Comparison of ENCODE assay signal across 8 mouse cellular contexts in genomic region chr7:25395558-25396521, GRCm38 (mm10). TPM values are rescaled to one million over a fixed set of nuclear protein-coding genes. Genes with fewer than 3 reads are reported as not detected.
DNase-seq lines count a peak whose midpoint lies in the region; ATAC-seq and TF ChIP-seq lines count a peak whose summit lies in the region.

No protein-coding gene starts in this region.

- H3K4me3 ChIP-seq in gastrocnemius, adult 2 months, result peak overlapping the region; percentile 93
- peak overlapping the region; percentile 94 for H3K4me3 ChIP-seq in megakaryocyte, embryonic 14.5 days (replicated peaks)

- H3K27me3 ChIP-seq in megakaryocyte, embryonic 14.5 days (replicated peaks), result no peaks in the 10 kb centered on the region

- H3K9me3 ChIP-seq in megakaryocyte, embryonic 14.5 days, result no peaks in the 10 kb centered on the region

- peak; percentile 92 for ATAC-seq in common myeloid progenitor, adult 5-6 weeks (replicated peaks; ENCODE audit: low read depth, poor library complexity, severe bottlenecking)

- peaks cover 7% of the 10 kb centered on the region for H3K36me3 ChIP-seq in megakaryocyte, embryonic 14.5 days (replicated peaks; ENCODE audit: low read length)

- intact Hi-C loops in gastrocnemius, adult 2 months (cut with DNase I), result no loop called here

- H3K4me1 ChIP-seq in megakaryocyte, embryonic 14.5 days, result peaks cover 43% of the 10 kb centered on the region

- DNase-seq in ZHBTc4 (ENCODE audit: low read depth, low spot score), result peak; percentile 96
- DNase-seq in gastrocnemius, adult 2 months, result peak; percentile 99
- DNase-seq in hindlimb bud, embryonic 11.5 days (ENCODE audit: extremely low spot score, low read depth, low spot score), result peak; percentile 86
- peak; percentile 92 to 96 for DNase-seq in left cerebral cortex, adult 8-10 months (ENCODE audit: low spot score in 2 of 2)
- peak; percentile 99 for DNase-seq in right cerebral cortex, postnatal 10 days (ENCODE audit: low spot score in 2 of 2)
- peak; percentile 94 for DNase-seq in urinary bladder, postnatal 25 days (ENCODE audit: low spot score)

- peak overlapping the region; percentile 92 for H3K27ac ChIP-seq in gastrocnemius, adult 2 months

- no peak for TF ChIP-seq CTCF in gastrocnemius, adult 2 months (IDR thresholded peaks at IDR 0.05)

RNA-seq across cellular contexts. Expression of gene Lipe, which starts 2.7 kb away (rescaled TPM):
- 6.6 and 10.1 TPM in 2 replicates for total RNA-seq in common myeloid progenitor, adult 5-6 weeks (2017)
- 10 to 100 TPM; 13.4 to 17.9 TPM for total RNA-seq in gastrocnemius, adult 2 months (2021)
- 10 to 100 TPM in 1 of 4 experiments, 1 to 10 TPM in 3; 8.2 to 10.7 (median 8.8) TPM for total RNA-seq in left cerebral cortex, adult 8-10 months (2022)
- 5.0 and 9.1 TPM in 2 replicates for polyA plus RNA-seq in megakaryocyte, embryonic 14.5 days (2012; ENCODE audit: insufficient read depth, low replicate concordance)

RNA-seq across cellular contexts. Expression of gene Cxcl17, which starts 16.8 kb away (rescaled TPM):
- total RNA-seq in common myeloid progenitor, adult 5-6 weeks (2017), result not detected in 2 replicates
- not detected for total RNA-seq in gastrocnemius, adult 2 months (2021)
- not detected for total RNA-seq in left cerebral cortex, adult 8-10 months (2022)
- not detected in 2 replicates for polyA plus RNA-seq in megakaryocyte, embryonic 14.5 days (2012; ENCODE audit: insufficient read depth, low replicate concordance)

RNA-seq across cellular contexts. Expression of gene Cnfn, which starts 26.3 kb away (rescaled TPM):
- total RNA-seq in common myeloid progenitor, adult 5-6 weeks (2017), result not detected in 2 replicates
- total RNA-seq in gastrocnemius, adult 2 months (2021), result not detected
- total RNA-seq in left cerebral cortex, adult 8-10 months (2022), result not detected
- not detected in 2 replicates for polyA plus RNA-seq in megakaryocyte, embryonic 14.5 days (2012; ENCODE audit: insufficient read depth, low replicate concordance)

Comparison
In these comparisons a context has a peak if more than half of its experiments do, and no peak if none do; other contexts are left out.
1. Peak in every context shown above with its lines: DNase-seq, ATAC-seq, H3K4me3 ChIP-seq and H3K27ac ChIP-seq.